Mouse (Mus musculus) forebrain, postnatal 0 days (tissue): ENCODE data around the gene Hamp. TPM values are rescaled to one million over a fixed set of nuclear protein-coding genes. Genes with fewer than 3 reads are reported as not detected.

ENCODE experiments used
- ATAC-seq: fragments of 200-750 bp; cut with Nextera tagmentation; 2 replicates; pipeline ENCODE4 v1.8.0; 2017; ENCODE audit warnings: mild to moderate bottlenecking, moderate library complexity
- DNase-seq: peaks from one replicate; pipeline ENCODE4 v3.0.0-alpha.2; 2015
- H3K27ac ChIP-seq: fragments of 300-500 bp; sonication (generic); 2 replicates; pipeline ENCODE4 v1.5.1; 2014; ENCODE audit warnings: low read depth, mild to moderate bottlenecking, antibody characterized with exemption, low read length, moderate library complexity, mixed read lengths
- H3K27me3 ChIP-seq: fragments of 300-500 bp; sonication (generic); 2 replicates; pipeline ENCODE4 v1.6.1; 2014; ENCODE audit warnings: mild to moderate bottlenecking, low read length, mixed read lengths; ENCODE audit not compliant: insufficient read depth
- H3K36me3 ChIP-seq: fragments of 300-500 bp; sonication (generic); 2 replicates; pipeline ENCODE4 v1.6.1; 2014; ENCODE audit warnings: mild to moderate bottlenecking, moderate library complexity; ENCODE audit not compliant: insufficient read depth
- H3K4me1 ChIP-seq: fragments of 300-500 bp; sonication (generic); 2 replicates; pipeline ENCODE4 v1.6.1; 2014; ENCODE audit warnings: antibody characterized with exemption; ENCODE audit not compliant: insufficient read depth
- H3K4me2 ChIP-seq: fragments of 300-500 bp; sonication (generic); 2 replicates; pipeline ENCODE4 v1.6.1; 2014; ENCODE audit warnings: low read depth, mild to moderate bottlenecking, moderate library complexity
- H3K4me3 ChIP-seq: fragments of 300-500 bp; sonication (generic); 2 replicates; pipeline ENCODE4 v1.5.1; 2014; ENCODE audit warnings: low read depth, low read length, mixed read lengths
- H3K9ac ChIP-seq: fragments of 300-500 bp; sonication (generic); 2 replicates; pipeline ENCODE4 v1.6.1; 2014; ENCODE audit warnings: mild to moderate bottlenecking
- H3K9me3 ChIP-seq: fragments of 300-500 bp; sonication (generic); 2 replicates; pipeline ENCODE4 v1.6.1; 2016; ENCODE audit warnings: low read length
- CTCF ChIP-seq: sonication (generic); IDR thresholded peaks from 2 replicates; pipeline ENCODE4 v1.5.1; 2016; ENCODE audit warnings: antibody characterized with exemption, control low read depth, low read depth
- WGBS: fragments of 180-500 bp; shearing (Covaris S2); extraction: QIAGEN DNeasy Blood & Tissue Kit; methylation state at CpG from one replicate; pipeline ENCODE4 v1.1.7; 2014; 5-methylcytosine and 5-hydroxymethylcytosine counted together
- polyA plus RNA-seq: library from polyadenylated mRNA; unstranded; fragments of >200 nt; fragmentation: Nextera tagmentation; extraction: Ambion mirVana; gene quantifications from 2 replicates; pipeline ENCODE4 v1.2.1, GENCODE M21; 2015
- total RNA-seq: library from RNA; depleted of rRNA; stranded (reverse); fragments of >200 nt; gene quantifications from 2 replicates; pipeline ENCODE4 v1.2.3, GENCODE M21; 2014; rRNA removed

The Hamp gene
- total and polyA plus RNA-seq, 2 experiments from 2014 or later, result not detected

DNA sequence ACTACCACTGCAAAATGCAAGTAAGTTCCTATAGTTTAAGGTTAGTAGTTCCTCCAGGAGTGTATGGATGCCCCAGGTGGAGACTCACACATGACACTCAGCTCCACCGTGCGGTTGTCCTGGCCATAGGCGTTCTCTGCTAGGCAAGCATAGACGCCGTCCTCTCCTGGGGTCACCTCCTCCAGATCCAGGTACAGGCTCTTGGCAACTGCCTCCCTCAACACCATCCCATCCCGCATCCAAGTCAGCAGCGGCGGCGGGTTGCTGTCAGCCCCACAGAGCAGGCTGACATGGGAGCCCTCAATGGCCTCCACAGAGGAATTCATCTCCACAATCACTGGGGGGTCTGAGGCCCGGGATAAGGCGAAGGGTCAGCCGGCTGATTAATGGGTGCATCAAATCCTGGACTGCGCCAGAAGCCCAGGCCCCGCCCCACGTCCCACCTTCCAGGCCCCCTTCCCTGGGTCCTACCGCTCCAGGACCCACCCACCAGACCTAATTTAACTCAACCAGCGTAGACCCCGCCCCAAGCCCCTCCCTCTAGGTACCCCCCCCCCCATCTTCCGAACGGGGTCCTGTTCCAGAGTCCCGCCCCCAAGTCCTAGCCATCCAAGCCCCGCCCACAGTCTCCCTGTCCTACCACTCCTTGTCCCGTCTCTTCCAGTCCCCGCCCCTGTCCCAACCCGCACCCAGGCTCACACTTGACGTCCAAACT lies 35.4 kb downstream of the Hamp start:
- peak overlapping the region; percentile 56 for H3K4me2 ChIP-seq
- H3K9me3 ChIP-seq, result no peaks in the 10 kb centered on the region
- no peak for TF ChIP-seq CTCF
- H3K27ac ChIP-seq, result no peak overlapping the region
- no peaks in the 10 kb centered on the region; the same call in 1 of the 2 replicates for H3K27me3 ChIP-seq
- peak overlapping the region; percentile 26 for H3K4me3 ChIP-seq
- ATAC-seq, result peak; percentile 27
- no peaks in the 10 kb centered on the region; the same call in 1 of the 2 replicates for H3K4me1 ChIP-seq
- H3K36me3 ChIP-seq, result no peaks in the 10 kb centered on the region
- peak overlapping the region; percentile 18; the same call in 1 of the 2 replicates for H3K9ac ChIP-seq
- WGBS, result 2% methylated on average over 26 of the region's 26 CpGs
- DNase-seq, result no peak

DNA sequence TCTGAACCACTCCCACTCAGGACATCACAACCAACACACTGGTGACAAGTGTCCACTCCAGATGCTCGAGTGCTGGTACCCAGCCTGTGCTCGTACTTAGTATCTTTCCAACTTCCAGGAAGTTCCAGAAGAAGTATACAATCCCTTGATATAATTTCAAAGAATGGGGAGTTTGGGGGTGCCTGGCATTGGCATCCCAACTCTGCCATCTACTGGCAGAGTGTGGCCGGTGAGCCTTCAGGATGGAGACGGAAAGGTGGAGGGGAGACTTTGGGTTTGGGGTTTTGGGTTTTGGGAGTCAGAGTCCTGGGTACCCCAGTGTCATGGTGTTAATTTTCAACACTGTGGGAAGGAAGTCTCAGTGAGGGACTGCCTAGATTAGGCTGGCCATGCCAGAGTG lies 39.8 kb downstream of the Hamp start:
- H3K27ac ChIP-seq, result no peak overlapping the region
- H3K9ac ChIP-seq, result no peak overlapping the region
- DNase-seq (peak; percentile 27), ATAC-seq (no peak)
- H3K9me3 ChIP-seq, result no peaks in the 10 kb centered on the region
- no peak overlapping the region for H3K4me2 ChIP-seq
- 58% methylated on average over 4 of the region's 4 CpGs for WGBS
- no peaks in the 10 kb centered on the region for H3K36me3 ChIP-seq
- peak; percentile 65 for TF ChIP-seq CTCF
- H3K27me3 ChIP-seq, result no peaks in the 10 kb centered on the region; the same call in 1 of the 2 replicates
- no peak overlapping the region for H3K4me3 ChIP-seq
- no peaks in the 10 kb centered on the region; the same call in 1 of the 2 replicates for H3K4me1 ChIP-seq

DNA sequence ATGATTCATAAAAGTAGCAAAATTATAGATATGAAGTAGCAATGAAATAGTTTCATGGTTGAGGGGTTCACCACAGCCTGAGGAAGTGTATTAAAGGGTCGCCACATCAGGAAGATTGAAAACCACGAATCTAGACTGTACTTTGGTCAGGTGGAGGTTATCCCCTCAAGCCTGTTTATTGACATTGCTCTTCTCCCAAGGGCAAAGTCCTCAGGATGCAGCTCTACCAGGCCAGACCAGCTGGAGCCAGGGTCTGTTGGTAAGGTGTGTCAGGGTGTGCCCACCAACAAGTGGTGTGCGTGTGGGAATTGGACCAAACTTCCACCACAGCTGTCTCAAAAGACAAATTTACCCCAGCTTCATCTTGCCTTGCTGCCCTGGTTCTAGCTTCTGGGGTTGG lies 48.6 kb downstream of the Hamp start:
- H3K27me3 ChIP-seq, result no peaks in the 10 kb centered on the region
- H3K4me2 ChIP-seq, result no peak overlapping the region
- WGBS, result 94% methylated on average over 3 of the region's 3 CpGs
- H3K36me3 ChIP-seq, result no peaks in the 10 kb centered on the region
- no peak overlapping the region for H3K4me3 ChIP-seq
- DNase-seq (no peak), ATAC-seq (no peak)
- TF ChIP-seq CTCF, result no peak
- no peaks in the 10 kb centered on the region for H3K9me3 ChIP-seq
- no peak overlapping the region for H3K9ac ChIP-seq
- H3K27ac ChIP-seq, result no peak overlapping the region
- no peaks in the 10 kb centered on the region for H3K4me1 ChIP-seq

DNA sequence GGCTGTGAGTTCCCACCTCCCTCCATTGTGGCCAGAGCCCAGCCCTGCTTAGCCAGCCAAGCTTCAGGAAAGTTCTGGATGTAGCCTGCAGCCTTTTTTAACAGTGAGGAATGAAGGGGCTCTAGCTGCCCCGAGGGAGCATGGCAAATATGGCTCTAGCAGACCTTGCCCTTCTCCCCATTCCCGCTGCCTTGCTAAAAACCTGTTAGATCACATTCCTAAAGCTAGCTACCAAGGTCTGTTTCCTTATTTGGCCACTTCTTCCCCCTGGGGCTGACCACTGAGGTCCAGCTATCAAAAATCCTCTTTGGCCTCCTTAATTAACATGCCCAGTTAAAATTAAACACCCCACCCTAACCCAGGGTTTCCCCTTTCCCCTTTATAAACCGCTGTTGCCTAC lies 51.3 kb downstream of the Hamp start:
- no peak overlapping the region for H3K9ac ChIP-seq
- ATAC-seq (no peak), DNase-seq (no peak)
- 73% methylated on average over 3 of the region's 3 CpGs for WGBS
- H3K4me2 ChIP-seq, result no peak overlapping the region
- H3K9me3 ChIP-seq, result no peaks in the 10 kb centered on the region
- no peaks in the 10 kb centered on the region for H3K4me1 ChIP-seq
- H3K27ac ChIP-seq, result no peak overlapping the region
- no peak overlapping the region for H3K4me3 ChIP-seq
- no peak for TF ChIP-seq CTCF
- no peaks in the 10 kb centered on the region for H3K36me3 ChIP-seq
- H3K27me3 ChIP-seq, result no peaks in the 10 kb centered on the region

Other genes starting within 250 kb of the Hamp start
- gene 2200002J24Rik, start 245.1 kb downstream of the Hamp start, total RNA-seq, result not detected in 2 replicates
- not detected in 2 replicates for gene 2200002J24Rik, start 245.1 kb downstream of the Hamp start, polyA plus RNA-seq
- gene Atp4a, start 231.8 kb downstream of the Hamp start, total RNA-seq, result 1.2 and 2.0 TPM in 2 replicates
- 2.8 and 4.7 TPM in 2 replicates for gene Atp4a, start 231.8 kb downstream of the Hamp start, polyA plus RNA-seq
- 173 TPM in 2 replicates for gene Tmem147, start 214.5 kb downstream of the Hamp start, total RNA-seq
- gene Tmem147, start 214.5 kb downstream of the Hamp start, polyA plus RNA-seq, result 290 and 328 TPM in 2 replicates
- gene Gapdhs, start 200.4 kb downstream of the Hamp start, total RNA-seq, result not detected in 2 replicates
- gene Gapdhs, start 200.4 kb downstream of the Hamp start, polyA plus RNA-seq, result 0.15 and 0.65 TPM in 2 replicates
- 2.8 and 4.6 TPM in 2 replicates for gene Sbsn, start 192.6 kb downstream of the Hamp start, total RNA-seq
- gene Sbsn, start 192.6 kb downstream of the Hamp start, polyA plus RNA-seq, result 2.3 and 3.5 TPM in 2 replicates
- gene Dmkn, start 180.3 kb downstream of the Hamp start, total RNA-seq, result 2.2 and 5.2 TPM in 2 replicates
- 7.2 and 7.4 TPM in 2 replicates for gene Dmkn, start 180.3 kb downstream of the Hamp start, polyA plus RNA-seq
- gene Krtdap, start 156.1 kb downstream of the Hamp start, total RNA-seq, result not detected in 2 replicates
- 1.4 and 1.5 TPM in 2 replicates for gene Krtdap, start 156.1 kb downstream of the Hamp start, polyA plus RNA-seq
- not detected in 2 replicates for gene Ffar2, start 120.3 kb downstream of the Hamp start, total RNA-seq
- gene Ffar2, start 120.3 kb downstream of the Hamp start, polyA plus RNA-seq, result 0.07 TPM in 1 of 2 replicates, not detected in the other
- not detected in 2 replicates for gene Ffar3, start 87.9 kb downstream of the Hamp start, total RNA-seq
- 0.09 TPM in 1 of 2 replicates, not detected in the other for gene Ffar3, start 87.9 kb downstream of the Hamp start, polyA plus RNA-seq
- gene Ffar1, start 82.5 kb downstream of the Hamp start, total RNA-seq, result 0.08 TPM in 1 of 2 replicates, not detected in the other
- not detected in 2 replicates for gene Ffar1, start 82.5 kb downstream of the Hamp start, polyA plus RNA-seq
- not detected in 2 replicates for gene Cd22, start 63.7 kb downstream of the Hamp start, total RNA-seq
- 0.10 TPM in 1 of 2 replicates, not detected in the other for gene Cd22, start 63.7 kb downstream of the Hamp start, polyA plus RNA-seq
- 2.5 and 2.9 TPM in 2 replicates for gene Mag, start 29.2 kb downstream of the Hamp start, total RNA-seq
- gene Mag, start 29.2 kb downstream of the Hamp start, polyA plus RNA-seq, result 2.7 and 3.6 TPM in 2 replicates
- not detected in 2 replicates for gene Hamp2, start 19.4 kb downstream of the Hamp start, total RNA-seq
- not detected in 2 replicates for gene Hamp2, start 19.4 kb downstream of the Hamp start, polyA plus RNA-seq
- 81.4 and 93.9 TPM in 2 replicates for gene Usf2, start 12.8 kb upstream of the Hamp start, total RNA-seq
- 18.9 and 22.6 TPM in 2 replicates for gene Usf2, start 12.8 kb upstream of the Hamp start, polyA plus RNA-seq
- gene Lsr, start 29.4 kb upstream of the Hamp start, total RNA-seq, result 17.6 and 19.3 TPM in 2 replicates
- 25.1 and 25.9 TPM in 2 replicates for gene Lsr, start 29.4 kb upstream of the Hamp start, polyA plus RNA-seq
- 0.08 and 0.48 TPM in 2 replicates for gene Fam187b, start 29.8 kb upstream of the Hamp start, total RNA-seq
- 0.50 and 0.78 TPM in 2 replicates for gene Fam187b, start 29.8 kb upstream of the Hamp start, polyA plus RNA-seq
- 10.9 and 19.9 TPM in 2 replicates for gene Fxyd5, start 98.4 kb upstream of the Hamp start, total RNA-seq
- gene Fxyd5, start 98.4 kb upstream of the Hamp start, polyA plus RNA-seq, result 25.1 and 30.4 TPM in 2 replicates
- 74.3 and 92.0 TPM in 2 replicates for gene Fxyd7, start 107.4 kb upstream of the Hamp start, total RNA-seq
- 167 and 231 TPM in 2 replicates for gene Fxyd7, start 107.4 kb upstream of the Hamp start, polyA plus RNA-seq
- 14.9 and 19.5 TPM in 2 replicates for gene Fxyd1, start 113.2 kb upstream of the Hamp start, total RNA-seq
- gene Fxyd1, start 113.2 kb upstream of the Hamp start, polyA plus RNA-seq, result 56.8 and 66.3 TPM in 2 replicates
- gene Lgi4, start 115.3 kb upstream of the Hamp start, total RNA-seq, result 1.1 and 1.6 TPM in 2 replicates
- 0.68 and 0.98 TPM in 2 replicates for gene Lgi4, start 115.3 kb upstream of the Hamp start, polyA plus RNA-seq
- not detected in 2 replicates for gene Fxyd3, start 132.7 kb upstream of the Hamp start, total RNA-seq
- not detected in 2 replicates for gene Fxyd3, start 132.7 kb upstream of the Hamp start, polyA plus RNA-seq
- gene Hpn, start 171.3 kb upstream of the Hamp start, total RNA-seq, result 0.48 TPM in 1 of 2 replicates, not detected in the other
- 0.19 and 0.61 TPM in 2 replicates for gene Hpn, start 171.3 kb upstream of the Hamp start, polyA plus RNA-seq
- gene Scn1b, start 183.0 kb upstream of the Hamp start, total RNA-seq, result 26.7 and 38.0 TPM in 2 replicates
- 24.4 and 29.8 TPM in 2 replicates for gene Scn1b, start 183.0 kb upstream of the Hamp start, polyA plus RNA-seq
- 244 and 265 TPM in 2 replicates for gene Gramd1a, start 211.9 kb upstream of the Hamp start, total RNA-seq
- gene Gramd1a, start 211.9 kb upstream of the Hamp start, polyA plus RNA-seq, result 176 and 178 TPM in 2 replicates